Mouse (Mus musculus): ENCODE measurements around the gene Ptpn13. TPM values are rescaled to one million over a fixed set of nuclear protein-coding genes. Genes with fewer than 3 reads are reported as not detected.

Gene Ptpn13
- total and polyA plus RNA-seq, 3 experiments, result 15.1 to 43.6 (median 15.5) TPM

GRCm38 (mm10) chr5:103617191-103617590 is 192.2 kb downstream of the Ptpn13 start:
- DNase-seq (ENCODE audit: low read depth, low spot score), result no peak
- no peaks in the 10 kb centered on the region for H3K36me3 ChIP-seq (ENCODE audit: control insufficient read depth in 1 of 2, insufficient read depth in 2 of 2, low read length in 2 of 2)
- no peaks in the 10 kb centered on the region for H3K9me3 ChIP-seq (replicated peaks; ENCODE audit: insufficient read depth, low read length)
- no peak for TF ChIP-seq GATA1 (IDR thresholded peaks at IDR 0.05; ENCODE audit: low read depth, low read length)
- TF ChIP-seq RAD21 (IDR thresholded peaks at IDR 0.05; ENCODE audit: low read depth, low read length), result no peak
- TF ChIP-seq NRF1 (IDR thresholded peaks at IDR 0.05; ENCODE audit: insufficient read depth, low read depth, low read length, poor library complexity, severe bottlenecking), result no peak
- TF ChIP-seq UBTF (IDR thresholded peaks at IDR 0.05; ENCODE audit: borderline replicate concordance, insufficient read depth, low read depth, low read length), result no peak
- no peak overlapping the region for H3K9ac ChIP-seq (ENCODE audit: control insufficient read depth, low read depth, low read length, poor library complexity, severe bottlenecking)
- no peak overlapping the region for H3K4me3 ChIP-seq (ENCODE audit: control insufficient read depth in 1 of 2, insufficient read depth in 1 of 2, low read depth in 2 of 2, low read length in 2 of 2)
- peaks cover 3 to 4% of the 10 kb centered on the region in 2 experiments for H3K27me3 ChIP-seq (ENCODE audit: control insufficient read depth in 1 of 2, insufficient read depth in 2 of 2, low read length in 2 of 2)
- no peaks in the 10 kb centered on the region for H3K4me1 ChIP-seq (ENCODE audit: control insufficient read depth in 1 of 2, insufficient read depth in 2 of 2, low read length in 2 of 2)
- no peak overlapping the region for H3K27ac ChIP-seq (ENCODE audit: control insufficient read depth, low read depth, low read length)
- H3K79me2 ChIP-seq (ENCODE audit: control insufficient read depth, insufficient read depth, low read length, poor library complexity), result no peaks in the 10 kb centered on the region

- DNase-seq (ENCODE audit: low read depth, low spot score), result no peak
- no peak overlapping the region for H3K4me3 ChIP-seq (ENCODE audit: control insufficient read depth in 1 of 2, insufficient read depth in 1 of 2, low read depth in 2 of 2, low read length in 2 of 2)
- H3K9ac ChIP-seq (ENCODE audit: control insufficient read depth, low read depth, low read length, poor library complexity, severe bottlenecking), result no peak overlapping the region
- H3K36me3 ChIP-seq (ENCODE audit: control insufficient read depth in 1 of 2, insufficient read depth in 2 of 2, low read length in 2 of 2), result no peaks in the 10 kb centered on the region
- H3K27ac ChIP-seq (ENCODE audit: control insufficient read depth, low read depth, low read length), result no peak overlapping the region
- H3K79me2 ChIP-seq (ENCODE audit: control insufficient read depth, insufficient read depth, low read length, poor library complexity), result no peaks in the 10 kb centered on the region
- H3K27me3 ChIP-seq (ENCODE audit: control insufficient read depth in 1 of 2, insufficient read depth in 2 of 2, low read length in 2 of 2), result peaks cover 0 to 3% of the 10 kb centered on the region in 2 experiments
- no peak for TF ChIP-seq EP300 (IDR thresholded peaks at IDR 0.05; ENCODE audit: low read depth in 1 of 2, low read length in 2 of 2)
- no peak for TF ChIP-seq TAL1 (IDR thresholded peaks at IDR 0.05; ENCODE audit: low read length)
- no peak for TF ChIP-seq ZMIZ1 (IDR thresholded peaks at IDR 0.05; ENCODE audit: low read depth, low read length)
- TF ChIP-seq RCOR1 (IDR thresholded peaks at IDR 0.05; ENCODE audit: low read depth, low read length), result no peak
- no peak for TF ChIP-seq CHD2 (IDR thresholded peaks at IDR 0.05; ENCODE audit: low read length)
- no peak for TF ChIP-seq ZNF384 (IDR thresholded peaks at IDR 0.05; ENCODE audit: low read depth, low read length)
- TF ChIP-seq UBTF (IDR thresholded peaks at IDR 0.05; ENCODE audit: borderline replicate concordance, insufficient read depth, low read depth, low read length), result no peak
- no peak for TF ChIP-seq MYC (IDR thresholded peaks at IDR 0.05; ENCODE audit: low read depth, low read length)
- no peak for TF ChIP-seq MAZ (IDR thresholded peaks at IDR 0.05; ENCODE audit: low read depth, low read length)
- no peak for TF ChIP-seq USF2 (IDR thresholded peaks at IDR 0.05; ENCODE audit: borderline replicate concordance in 1 of 2, insufficient read depth in 1 of 2, low read depth in 1 of 2, low read length in 2 of 2)
- TF ChIP-seq JUND (IDR thresholded peaks at IDR 0.05; ENCODE audit: low read depth, low read length), result no peak
- no peak for TF ChIP-seq E2F4 (IDR thresholded peaks at IDR 0.05; ENCODE audit: borderline replicate concordance, low read depth, low read length)
- no peak for TF ChIP-seq MYB (IDR thresholded peaks at IDR 0.05; ENCODE audit: low read depth, low read length)
- TF ChIP-seq SIN3A (IDR thresholded peaks at IDR 0.05; ENCODE audit: low read length), result no peak
- no peak for TF ChIP-seq MAFK (IDR thresholded peaks at IDR 0.05; ENCODE audit: borderline replicate concordance, low read depth, low read length)
- TF ChIP-seq ETS1 (IDR thresholded peaks at IDR 0.05; ENCODE audit: low read depth, low read length), result no peak
- no peak for TF ChIP-seq NELFE (IDR thresholded peaks at IDR 0.05; ENCODE audit: low read depth, low read length)
- no peak for TF ChIP-seq HCFC1 (IDR thresholded peaks at IDR 0.05; ENCODE audit: low read depth, low read length)
- no peak for TF ChIP-seq MAX (IDR thresholded peaks at IDR 0.05; ENCODE audit: low read length)
- no peaks in the 10 kb centered on the region for H3K4me1 ChIP-seq (ENCODE audit: control insufficient read depth in 1 of 2, insufficient read depth in 2 of 2, low read length in 2 of 2)
- H3K9me3 ChIP-seq (replicated peaks; ENCODE audit: insufficient read depth, low read length), result no peaks in the 10 kb centered on the region
Measured at GRCm38 (mm10) chr5:103620301-103620973, 195.4 kb downstream of the Ptpn13 start.

Data from MEL (cell line).